Mouse (Mus musculus) erythroblast, embryonic 14.5 days (primary cell): ENCODE data around the gene Ksr1.

ENCODE experiments used
- GATA1 ChIP-seq: IDR thresholded peaks from 2 replicates; pipeline ENCODE4 v1.6.1; 2012; ENCODE audit warnings: low read length, inconsistent platforms, mixed read lengths
- TAL1 ChIP-seq: IDR thresholded peaks from 3 replicates; pipeline ENCODE4 v1.6.1; 2012; ENCODE audit warnings: low read length, inconsistent platforms, mixed read lengths

- TF ChIP-seq GATA1: no peak
- TF ChIP-seq TAL1: no peak
Measured at GRCm38 (mm10) chr11:79051522-79051921, 94.7 kb downstream of the Ksr1 start.
